Mouse (Mus musculus): ENCODE results near the gene Nipa1.

Gene Nipa1

GRCm38 (mm10) chr7:55935025-55935424 is 84.7 kb downstream of the Nipa1 start:
- no peak for DNase-seq (ENCODE audit: low spot score in 2 of 2)

DNA sequence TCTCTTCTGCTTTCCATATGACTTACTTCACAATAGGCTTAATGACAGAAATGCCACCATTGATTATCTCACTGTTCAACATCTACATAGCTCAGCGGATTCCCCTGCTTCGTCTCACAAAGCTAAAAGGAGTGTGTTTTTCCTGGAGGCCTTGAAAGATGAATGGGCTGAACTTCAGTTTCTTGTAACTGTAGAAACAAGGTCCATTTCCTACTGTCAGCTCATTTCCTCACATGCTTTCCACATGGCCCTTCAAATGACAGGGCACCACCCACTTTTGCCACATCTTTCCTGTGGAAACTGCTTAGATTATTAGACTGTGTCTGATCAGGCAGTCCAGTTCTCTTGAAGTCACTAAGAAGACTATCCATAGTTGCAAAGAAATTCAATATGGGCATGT is 91.1 kb downstream of the Nipa1 start:
- DNase-seq (ENCODE audit: low spot score in 2 of 2) = no peak
